Mouse (Mus musculus) MN1 (cell line): Measurements from ENCODE around the gene Paxx.
A peak's percentile ranks its signal among the peaks of the same experiment; 100 is the strongest.
"Not testable (repeated sequence)": the region's sequence is repeated elsewhere in the genome, so short reads cannot be mapped to it uniquely, and the experiment has no call there.

ENCODE experiments used
- DNase-seq: peaks from one replicate; pipeline ENCODE4 v3.0.0-alpha.2; 2016; ENCODE audit warnings: low spot score

Gene Paxx

DNA sequence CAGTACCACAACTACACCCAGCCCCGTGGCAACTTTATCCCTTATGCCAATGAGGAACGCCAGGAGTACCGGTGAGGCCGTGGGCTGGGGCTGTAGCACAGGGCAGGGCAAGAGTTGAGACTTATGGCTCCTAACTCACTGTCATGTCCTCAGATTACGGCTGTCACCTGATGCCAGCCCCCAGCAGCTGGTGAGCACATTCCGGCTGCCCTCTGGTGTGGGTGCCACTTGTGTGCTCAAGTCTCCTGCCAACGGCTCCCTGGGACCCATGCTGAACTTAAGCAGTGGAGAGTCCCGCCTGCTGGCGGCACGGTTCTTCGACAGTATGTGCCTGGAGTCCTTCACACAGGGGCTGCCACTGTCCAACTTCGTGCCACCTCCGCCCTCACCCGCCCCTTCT is 18.2 kb downstream of the Paxx start:
- DNase-seq: no peak

DNA sequence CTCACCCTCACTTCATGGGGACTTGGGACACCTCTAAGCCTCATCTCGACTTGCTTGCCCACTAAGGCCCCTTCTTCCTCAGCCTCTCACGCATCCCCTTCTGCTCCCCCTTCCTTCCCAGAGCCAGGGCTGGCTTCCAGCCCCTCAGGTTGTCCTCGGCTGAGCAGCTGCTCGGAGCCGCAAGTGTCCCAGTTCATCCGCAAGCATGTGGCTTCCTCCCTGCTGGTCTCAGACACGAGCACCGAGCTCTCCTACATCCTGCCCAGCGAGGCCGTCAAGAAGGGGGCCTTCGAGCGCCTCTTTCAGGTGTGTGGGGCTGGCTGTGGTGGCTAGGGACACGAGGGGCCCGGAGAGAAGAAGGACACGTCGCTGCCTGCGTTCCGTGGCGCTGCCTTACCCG is 19.8 kb downstream of the Paxx start:
- DNase-seq: no peak

DNA sequence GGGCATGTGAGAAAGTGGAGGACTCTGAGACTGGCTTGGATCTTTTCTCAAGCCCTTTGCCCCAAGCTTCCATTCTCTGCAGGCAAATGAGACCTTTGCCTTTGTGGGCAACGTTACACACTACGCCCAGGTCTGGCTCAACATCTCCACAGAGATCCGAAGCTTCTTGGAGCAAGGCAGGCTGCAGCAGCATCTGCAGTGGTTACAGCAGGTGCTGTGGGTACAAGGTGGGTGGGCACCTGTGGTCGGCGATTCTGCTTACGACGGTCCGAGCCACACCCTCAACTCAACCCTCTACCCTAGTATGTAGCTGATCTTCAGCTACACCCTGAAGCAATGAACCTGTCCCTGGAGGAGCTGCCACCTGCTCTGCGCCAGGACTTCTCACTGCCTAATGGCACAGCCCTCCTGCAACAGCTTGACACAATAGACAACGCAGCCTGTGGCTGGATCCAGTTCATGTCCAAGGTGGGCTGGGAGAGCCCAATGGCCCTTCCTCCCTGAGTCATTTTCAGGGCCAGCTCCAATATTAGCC is 24.5 kb downstream of the Paxx start:
- no peak for DNase-seq

DNA sequence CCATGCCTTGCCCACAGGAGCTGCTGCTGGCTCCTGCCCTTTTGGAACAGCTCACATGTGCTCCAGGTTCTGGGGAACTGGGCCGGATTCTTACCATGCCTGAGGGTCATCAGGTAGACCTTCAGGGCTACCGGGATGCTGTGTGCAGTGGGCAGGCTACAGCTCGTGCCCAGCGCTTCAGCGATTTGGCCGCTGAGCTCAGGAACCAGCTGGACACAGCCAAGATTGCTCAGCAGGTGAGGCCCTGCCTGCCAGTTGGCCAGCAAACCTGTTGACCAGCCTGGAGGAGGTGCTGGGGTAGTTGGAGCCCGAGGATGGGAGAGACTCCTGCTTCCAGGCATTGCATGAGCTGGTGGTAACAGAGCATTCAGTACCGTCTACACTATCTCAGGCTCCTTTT is 26.6 kb downstream of the Paxx start:
- no peak for DNase-seq

- no peak for DNase-seq
Observed at GRCm38 (mm10) chr2:25433101-25433500, 27.8 kb downstream of the Paxx start.

DNA sequence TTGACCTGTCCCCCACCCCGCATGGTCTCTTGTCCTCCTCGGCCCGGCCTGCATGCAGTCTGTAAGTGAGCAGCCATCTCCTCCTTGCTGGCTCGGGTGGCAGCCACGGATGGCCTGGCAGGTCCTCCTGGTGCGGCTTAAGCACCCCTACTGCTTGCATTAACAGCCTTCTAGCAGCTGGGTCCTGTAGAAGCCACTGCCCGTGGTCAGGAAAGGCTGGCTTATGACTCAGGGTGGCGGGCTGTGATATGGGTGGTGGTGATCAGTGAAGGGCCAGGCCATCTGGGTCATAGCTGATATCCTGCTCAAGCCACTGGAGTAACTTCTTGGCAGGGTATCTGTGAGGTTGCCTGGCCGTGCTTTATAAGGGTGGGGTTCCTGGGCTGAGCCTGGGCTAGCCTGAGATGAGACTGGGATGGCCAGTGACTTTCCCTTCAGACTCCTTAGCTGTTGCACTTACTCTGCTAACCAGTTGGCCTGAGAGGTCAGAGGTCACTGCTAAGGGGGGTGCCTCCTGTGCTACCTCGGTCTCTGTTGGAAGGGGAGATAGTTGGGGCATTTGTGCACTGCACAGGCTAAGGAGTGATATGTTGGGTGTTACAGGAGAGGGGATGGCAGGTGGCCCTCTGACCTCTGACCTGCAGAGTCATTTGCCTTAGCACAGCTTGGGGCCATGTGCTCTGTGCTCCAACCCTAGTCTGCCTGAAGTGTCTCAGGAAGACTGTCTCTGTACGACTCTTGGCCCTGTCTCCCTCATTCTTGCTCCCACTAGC is 28.4 kb downstream of the Paxx start:
- no peak for DNase-seq

DNA sequence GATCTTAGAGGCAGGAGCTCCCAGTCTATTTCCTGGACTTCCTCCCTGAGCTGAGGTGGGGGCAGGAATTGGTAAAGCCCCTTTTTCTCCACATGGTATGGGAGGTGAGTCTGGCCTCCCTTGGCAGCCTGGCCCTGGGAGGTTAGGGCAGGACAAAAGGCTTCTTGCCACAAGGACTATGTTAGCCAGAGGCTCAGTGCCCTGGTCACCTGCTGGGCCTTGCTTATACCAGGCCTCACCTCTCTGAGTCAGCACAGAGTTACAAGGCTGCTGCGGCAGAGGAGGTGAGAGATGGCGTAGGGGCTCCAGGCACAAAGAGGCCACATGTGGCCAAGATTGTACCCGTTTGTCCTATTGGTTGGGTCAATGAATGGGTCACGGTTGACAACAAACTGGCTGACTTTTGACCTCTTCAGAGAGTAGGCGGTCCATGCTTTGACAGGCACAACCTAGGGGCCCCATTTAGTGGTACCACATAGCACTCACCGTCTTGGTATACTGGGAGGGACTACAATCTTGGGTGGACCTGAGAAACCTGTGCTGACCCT is 29.5 kb downstream of the Paxx start:
- DNase-seq: no peak

DNA sequence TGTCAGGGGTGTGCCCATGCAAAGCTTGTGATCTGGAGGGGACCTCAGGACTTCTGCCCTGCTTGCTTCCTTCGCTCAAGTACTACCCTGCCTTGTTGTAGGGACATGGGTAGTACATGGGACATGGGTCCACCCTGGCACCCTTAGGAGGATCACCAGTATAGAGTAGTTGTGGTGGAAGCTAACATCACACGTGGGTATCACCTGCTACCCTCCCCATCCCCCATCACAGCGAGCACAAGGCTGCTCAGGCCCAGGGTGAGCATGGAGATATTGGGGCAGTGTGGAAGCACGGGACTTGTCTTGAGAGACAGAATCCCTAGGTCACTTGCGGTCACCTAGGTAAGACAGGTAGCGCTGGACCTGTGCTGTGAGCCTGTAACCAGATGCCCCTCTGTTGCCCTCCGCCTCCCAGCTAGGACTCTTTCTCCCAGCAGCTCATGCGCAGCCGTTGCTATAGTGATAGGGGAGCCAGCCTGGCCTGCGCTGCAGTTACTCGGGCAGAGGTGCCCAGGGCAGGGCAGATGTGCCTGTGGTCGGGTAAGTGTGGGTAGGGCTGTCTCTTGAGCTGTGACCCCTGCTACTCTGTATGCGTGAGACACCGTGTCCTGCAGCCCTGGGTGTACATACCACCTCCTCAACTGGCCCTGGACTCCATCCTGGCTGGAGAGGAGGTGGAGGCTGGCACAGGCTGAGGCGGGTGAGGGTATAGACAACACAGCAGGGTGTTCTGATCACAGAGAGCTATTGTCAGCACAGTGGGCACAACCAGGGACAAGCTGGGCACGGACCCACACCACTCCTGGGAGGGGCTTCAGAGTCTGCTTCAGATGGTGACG is 30.3 kb downstream of the Paxx start:
- DNase-seq: no peak

- peak; percentile 40 for DNase-seq
Observed at GRCm38 (mm10) chr2:25429435-25430180, 31.3 kb downstream of the Paxx start.

- DNase-seq: peak; percentile 92
Observed at GRCm38 (mm10) chr2:25428442-25429236, 32.3 kb downstream of the Paxx start, which contains the start of gene Abca2. Gene Abca2, plus strand, starts transcription at chr2:25428703.

GRCm38 (mm10) chr2:25427256-25427655 is 33.6 kb downstream of the Paxx start:
- DNase-seq: no peak

- DNase-seq: peak; percentile 59
Observed at GRCm38 (mm10) chr2:25426721-25427191, 34.1 kb downstream of the Paxx start.

- no peak for DNase-seq
Observed at GRCm38 (mm10) chr2:25425481-25425880, 35.4 kb downstream of the Paxx start.

DNA sequence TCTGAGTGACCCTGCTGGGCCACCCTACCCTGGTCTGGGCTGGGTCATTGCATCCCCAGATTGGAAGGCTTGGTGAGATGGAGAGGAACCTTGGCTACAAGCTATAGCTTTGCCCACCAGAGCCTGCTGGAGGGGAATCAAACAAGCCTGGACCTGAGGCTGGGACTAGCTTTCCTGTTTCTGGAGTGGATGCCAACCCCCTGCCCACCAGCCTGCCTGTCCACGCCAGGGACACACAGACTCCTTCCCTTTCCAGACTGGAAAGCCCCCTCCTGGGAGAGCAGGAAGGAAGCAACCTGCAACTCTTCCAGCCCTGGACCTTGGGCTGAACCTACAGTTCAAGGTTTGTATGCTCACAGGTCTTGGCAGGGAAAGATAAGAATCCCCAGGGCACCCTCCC is 37.3 kb downstream of the Paxx start:
- no peak for DNase-seq

GRCm38 (mm10) chr2:25422587-25423410 is 38.1 kb downstream of the Paxx start, which contains the start of gene Fut7:
Gene Fut7, plus strand, starts transcription at chr2:25423267.
- DNase-seq: no peak

GRCm38 (mm10) chr2:25421896-25422295 is 39.0 kb downstream of the Paxx start:
- peak; percentile 64 for DNase-seq

DNA sequence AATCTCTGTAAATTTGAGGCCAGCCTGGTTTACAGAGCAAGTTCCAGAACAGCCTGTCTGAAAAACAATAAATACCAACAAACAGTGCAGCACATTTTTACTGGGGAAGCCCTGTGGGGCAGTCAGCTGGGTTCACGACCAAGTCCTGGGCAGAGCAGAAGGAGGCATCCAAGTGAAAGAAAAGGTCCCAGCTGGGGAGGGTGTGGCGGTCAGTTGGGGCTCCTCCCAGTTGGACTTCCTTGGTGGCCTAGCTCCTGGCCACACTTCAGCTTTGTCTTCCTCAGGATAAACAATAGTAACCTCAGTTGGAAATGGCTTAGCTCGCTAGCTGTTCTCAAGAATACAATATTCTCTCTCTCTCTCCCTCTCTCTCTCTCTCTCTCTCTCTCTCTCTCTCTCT is 43.5 kb downstream of the Paxx start:
- DNase-seq: no peak

GRCm38 (mm10) chr2:25413436-25413835 is 47.5 kb downstream of the Paxx start:
- DNase-seq: not testable (repeated sequence)

GRCm38 (mm10) chr2:25408908-25409307 is 52.0 kb downstream of the Paxx start:
- no peak for DNase-seq
